Mouse (Mus musculus): ENCODE data around the gene LTO1. TPM values are rescaled to one million over a fixed set of nuclear protein-coding genes. Genes with fewer than 3 reads are reported as not detected.

Gene LTO1
- polyA plus RNA-seq, 1 experiment from 2014 or later = 17.1 TPM

- no peak for DNase-seq (ENCODE audit: low spot score)
- H3K36me3 ChIP-seq (ENCODE audit: control insufficient read depth, insufficient read depth, low read length) = no peaks in the 10 kb centered on the region
- ATAC-seq (ENCODE audit: low FRiP score, low TSS enrichment) = no peak
- no peak overlapping the region for H3K27ac ChIP-seq (replicated peaks)
- no peaks in the 10 kb centered on the region for H3K9me3 ChIP-seq (ENCODE audit: control insufficient read depth, low read length)
- no peak overlapping the region for H3K4me2 ChIP-seq (replicated peaks; ENCODE audit: low read depth)
- H3K4me3 ChIP-seq (ENCODE audit: low read depth, low read length) = no peak overlapping the region
- no peak overlapping the region for H3K9ac ChIP-seq (ENCODE audit: low read length)
- WGBS = 69% methylated on average over 5 of the region's 5 CpGs
- H3K4me1 ChIP-seq (replicated peaks; ENCODE audit: control insufficient read depth, insufficient read depth) = no peaks in the 10 kb centered on the region
- no peak for TF ChIP-seq EP300 (optimal IDR thresholded peaks at IDR 0.05)
- no peak for TF ChIP-seq CTCF (IDR thresholded peaks at IDR 0.05; ENCODE audit: low read depth)
- no peaks in the 10 kb centered on the region for H3K27me3 ChIP-seq (ENCODE audit: control insufficient read depth, insufficient read depth, low read length)
These were observed 64.9 kb downstream of the LTO1 start for GRCm38 (mm10) chr7:144979814-144980213.

Other genes starting within 250 kb of the LTO1 start
- 32.4 and 41.6 TPM in 2 replicates for gene Ano1, start 163.1 kb upstream of the LTO1 start, polyA plus RNA-seq (2015; fragmentation: Nextera tagmentation; extraction: Ambion mirVana)
- gene Fgf3, start 77.0 kb upstream of the LTO1 start, polyA plus RNA-seq (2015; fragmentation: Nextera tagmentation; extraction: Ambion mirVana) = 0.47 and 1.1 TPM in 2 replicates
- gene Fgf4, start 67.7 kb upstream of the LTO1 start, polyA plus RNA-seq (2015; fragmentation: Nextera tagmentation; extraction: Ambion mirVana) = not detected in 2 replicates
- gene Fgf15, start 18.6 kb upstream of the LTO1 start, polyA plus RNA-seq (2015; fragmentation: Nextera tagmentation; extraction: Ambion mirVana) = not detected in 2 replicates
- gene Ccnd1, start 24.8 kb downstream of the LTO1 start, polyA plus RNA-seq (2015; fragmentation: Nextera tagmentation; extraction: Ambion mirVana) = 38.7 and 38.9 TPM in 2 replicates

Data from stomach, postnatal 0 days (tissue).